Mouse (Mus musculus) kidney, embryonic 15.5 days (tissue): ENCODE measurements at regions not wholly inside any gene's neighbourhood (a gene's known extent, or its start where the extent isn't known, plus 50 kb on each side); places are given as distances from the start of the nearest gene placed in this dataset.

Experiments
- ATAC-seq: fragments of 200-750 bp; cut with Nextera tagmentation; replicated peaks from 2 replicates; pipeline ENCODE4 v1.8.0; 2017; ENCODE audit warnings: moderate TSS enrichment; ENCODE audit not compliant: low FRiP score
- H3K27ac ChIP-seq: fragments of 300-500 bp; sonication (generic); 2 replicates; pipeline ENCODE4 v1.5.1; 2015; ENCODE audit warnings: mild to moderate bottlenecking, inconsistent platforms
- H3K27me3 ChIP-seq: fragments of 300-500 bp; sonication (generic); 2 replicates; pipeline ENCODE4 v1.6.1; 2015; ENCODE audit warnings: inconsistent platforms
- H3K36me3 ChIP-seq: fragments of 300-500 bp; sonication (generic); 2 replicates; pipeline ENCODE4 v1.6.1; 2015; ENCODE audit warnings: inconsistent platforms
- H3K4me1 ChIP-seq: fragments of 300-500 bp; sonication (generic); 2 replicates; pipeline ENCODE4 v1.6.1; 2015; ENCODE audit warnings: inconsistent platforms
- H3K4me2 ChIP-seq: fragments of 300-500 bp; sonication (generic); 2 replicates; pipeline ENCODE4 v1.6.1; 2015; ENCODE audit warnings: moderate library complexity, mild to moderate bottlenecking, inconsistent platforms
- H3K4me3 ChIP-seq: fragments of 300-500 bp; sonication (generic); replicated peaks from 2 replicates; pipeline ENCODE4 v1.5.1; 2015; ENCODE audit warnings: mild to moderate bottlenecking, inconsistent platforms
- H3K9ac ChIP-seq: fragments of 300-500 bp; sonication (generic); 2 replicates; pipeline ENCODE4 v1.6.1; 2015; ENCODE audit warnings: mild to moderate bottlenecking, inconsistent platforms
- H3K9me3 ChIP-seq: fragments of 300-500 bp; sonication (generic); replicated peaks from 2 replicates; pipeline ENCODE4 v1.6.1; 2016; ENCODE audit warnings: inconsistent platforms
- whole genome bisulfite sequencing: fragments of 180-500 bp; shearing (Covaris S2); methylation state at CpG from one replicate; pipeline ENCODE4 v1.1.7; 2015; ENCODE audit warnings: mixed read lengths; 5-methylcytosine and 5-hydroxymethylcytosine counted together

GRCm38 (mm10) chr13:26205532-26206105 is 564.3 kb downstream of the Hdgfl1 start:
- H3K36me3 ChIP-seq = no peaks in the 10 kb centered on the region
- no peaks in the 10 kb centered on the region for H3K9me3 ChIP-seq
- no peak overlapping the region for H3K9ac ChIP-seq
- H3K4me3 ChIP-seq = no peak overlapping the region
- no peaks in the 10 kb centered on the region for H3K4me1 ChIP-seq
- no peak overlapping the region for H3K4me2 ChIP-seq
- no peak for ATAC-seq
- WGBS = 70% methylated on average over 1 of the region's 1 CpGs
- H3K27ac ChIP-seq = no peak overlapping the region
- no peaks in the 10 kb centered on the region for H3K27me3 ChIP-seq

- WGBS = 85% methylated on average over 4 of the region's 4 CpGs
These were observed 575.3 kb downstream of the Hdgfl1 start for GRCm38 (mm10) chr13:26194646-26195045.

DNA sequence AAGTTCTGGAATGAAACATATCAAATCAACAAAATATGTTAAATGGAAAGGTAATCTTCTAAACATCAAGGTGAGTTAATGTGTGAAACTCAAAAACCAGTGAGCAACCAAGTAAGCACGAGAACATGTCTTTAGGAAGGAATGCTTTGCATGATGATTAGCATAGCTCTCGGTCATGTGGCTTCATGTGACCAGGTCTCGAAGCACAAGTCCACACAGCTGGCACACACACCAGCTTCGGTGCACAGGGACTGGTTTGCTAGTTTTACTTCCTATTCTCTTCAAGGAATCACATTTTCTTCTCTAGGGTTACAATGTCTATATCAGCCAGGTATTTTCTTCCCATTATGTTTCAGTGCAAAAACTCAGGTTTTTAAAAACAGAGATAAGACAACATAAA is 586.1 kb downstream of the Hdgfl1 start:
- no peaks in the 10 kb centered on the region for H3K9me3 ChIP-seq
- H3K27ac ChIP-seq = no peak overlapping the region
- H3K9ac ChIP-seq = no peak overlapping the region
- no peak overlapping the region for H3K4me2 ChIP-seq
- no peaks in the 10 kb centered on the region for H3K36me3 ChIP-seq
- H3K27me3 ChIP-seq = no peaks in the 10 kb centered on the region
- ATAC-seq = no peak
- no peak overlapping the region for H3K4me3 ChIP-seq
- 94% methylated on average over 4 of the region's 4 CpGs for WGBS
- no peaks in the 10 kb centered on the region for H3K4me1 ChIP-seq

More at GRCm38 (mm10) chr13:26194646-26195045, 575.3 kb downstream of the Hdgfl1 start:
- Histone ChIP-seq H3K4me3 (no peak overlapping the region), H3K27ac (no peak overlapping the region), H3K4me1 (no peaks in the 10 kb centered on the region), H3K36me3 (no peaks in the 10 kb centered on the region), H3K27me3 (no peaks in the 10 kb centered on the region), H3K9me3 (no peaks in the 10 kb centered on the region), H3K9ac (no peak overlapping the region), H3K4me2 (no peak overlapping the region)
- ATAC-seq = no peak

DNA sequence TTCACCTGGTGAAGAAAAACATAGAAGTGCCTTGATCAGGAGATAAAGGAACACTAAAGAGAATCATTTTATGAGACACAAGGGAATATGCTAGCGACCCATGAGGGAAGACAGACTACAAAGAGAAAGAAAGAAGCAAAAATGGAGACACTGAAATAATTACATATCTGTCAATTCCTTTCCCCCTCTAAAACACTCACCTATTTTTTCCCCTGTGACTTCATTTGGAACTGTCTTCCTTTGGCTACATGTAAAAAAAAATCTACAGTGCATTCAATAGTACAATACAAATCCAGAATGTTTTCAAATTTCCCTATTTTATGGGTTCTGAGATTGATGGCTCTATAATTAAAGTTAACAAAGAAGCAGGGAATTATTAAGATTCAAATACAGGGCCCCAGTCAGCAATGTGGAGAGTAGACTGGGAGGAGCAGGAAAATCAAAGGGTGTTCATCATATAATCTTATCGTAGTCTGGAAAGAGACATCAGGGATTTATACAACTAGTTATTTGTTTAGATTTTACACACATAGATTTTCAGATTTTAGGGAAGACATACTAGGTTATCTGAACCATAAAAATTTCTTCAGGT is 598.0 kb downstream of the Hdgfl1 start:
- Histone ChIP-seq H3K9ac (no peak overlapping the region), H3K4me1 (no peaks in the 10 kb centered on the region), H3K9me3 (no peaks in the 10 kb centered on the region), H3K36me3 (no peaks in the 10 kb centered on the region), H3K27me3 (no peaks in the 10 kb centered on the region), H3K4me2 (no peak overlapping the region), H3K27ac (no peak overlapping the region), H3K4me3 (no peak overlapping the region)
- no peak for ATAC-seq
- 86% methylated on average over 2 of the region's 2 CpGs for WGBS

- Histone ChIP-seq H3K27me3 (no peaks in the 10 kb centered on the region), H3K9ac (no peak overlapping the region), H3K36me3 (no peaks in the 10 kb centered on the region), H3K4me2 (no peak overlapping the region), H3K9me3 (no peaks in the 10 kb centered on the region), H3K4me1 (no peaks in the 10 kb centered on the region), H3K4me3 (no peak overlapping the region), H3K27ac (no peak overlapping the region)
- ATAC-seq = no peak
- WGBS = 86% methylated on average over 2 of the region's 2 CpGs
These were observed 600.3 kb downstream of the Hdgfl1 start for GRCm38 (mm10) chr13:26169641-26170040.

DNA sequence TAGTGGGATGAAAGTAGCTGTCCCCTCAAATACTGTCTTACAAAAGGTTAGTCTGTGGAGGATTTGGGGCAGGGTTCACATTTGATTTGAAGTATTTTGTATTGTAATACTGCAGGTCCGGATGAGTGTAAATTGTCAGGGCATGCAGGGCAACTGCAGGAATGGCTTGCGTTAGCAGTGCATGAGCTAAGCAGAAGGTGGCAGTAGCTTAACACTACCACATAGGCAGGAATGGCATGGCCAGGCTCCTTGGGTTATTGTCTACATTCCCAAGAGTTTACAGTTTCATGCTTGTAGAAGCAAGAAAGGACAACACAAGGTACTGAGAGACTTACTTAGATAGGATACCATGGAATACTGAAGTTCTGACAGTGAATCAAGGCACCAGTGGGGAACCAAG is 611.3 kb downstream of the Hdgfl1 start:
- H3K9me3 ChIP-seq = no peaks in the 10 kb centered on the region
- no peak overlapping the region for H3K9ac ChIP-seq
- no peak for ATAC-seq
- no peaks in the 10 kb centered on the region for H3K27me3 ChIP-seq
- no peaks in the 10 kb centered on the region for H3K36me3 ChIP-seq
- WGBS = 78% methylated on average over 2 of the region's 2 CpGs
- no peak overlapping the region for H3K4me3 ChIP-seq
- H3K27ac ChIP-seq = no peak overlapping the region
- H3K4me2 ChIP-seq = no peak overlapping the region
- no peaks in the 10 kb centered on the region for H3K4me1 ChIP-seq

DNA sequence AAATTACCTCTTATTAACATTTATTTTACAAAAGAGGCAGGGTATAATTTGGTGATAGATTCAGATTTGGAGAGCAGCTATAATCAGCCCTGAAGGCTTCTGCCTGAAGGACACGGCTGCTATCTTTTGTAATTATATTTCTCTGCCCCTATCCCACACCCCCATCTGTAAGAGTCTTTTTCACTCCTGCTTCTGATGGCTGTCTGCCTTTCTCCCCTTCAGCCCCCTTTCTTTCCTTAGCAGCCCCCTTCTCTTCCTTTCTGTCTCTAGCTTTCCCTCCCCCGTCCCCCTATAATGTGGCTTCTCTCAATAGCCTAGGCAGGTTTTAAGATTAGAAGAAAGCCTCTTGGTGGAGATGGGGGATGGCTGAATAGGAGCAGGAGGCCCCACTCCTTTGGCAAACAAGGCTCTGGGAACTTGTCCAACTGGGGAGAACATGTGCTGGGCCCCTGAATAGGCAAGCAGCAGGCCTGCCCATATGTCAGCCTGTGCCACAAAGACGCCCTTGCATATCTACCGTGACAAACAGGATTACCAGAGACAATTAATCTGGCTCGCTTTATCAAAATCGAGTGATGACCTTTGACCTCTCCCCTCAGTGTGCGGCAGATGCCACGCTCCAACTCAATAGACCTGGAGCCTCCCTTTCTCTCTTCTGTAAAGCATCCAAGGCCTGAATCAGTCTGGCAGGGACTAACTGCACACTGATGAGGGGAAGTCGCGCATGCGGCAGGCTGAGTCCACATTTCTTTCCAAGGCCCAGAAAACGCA is 615.1 kb downstream of the Hdgfl1 start:
- 74% methylated on average over 12 of the region's 12 CpGs for WGBS
- no peak overlapping the region for H3K4me2 ChIP-seq
- H3K27ac ChIP-seq = no peak overlapping the region
- no peaks in the 10 kb centered on the region for H3K4me1 ChIP-seq
- H3K9ac ChIP-seq = no peak overlapping the region
- H3K4me3 ChIP-seq = no peak overlapping the region
- no peaks in the 10 kb centered on the region for H3K9me3 ChIP-seq
- H3K27me3 ChIP-seq = no peaks in the 10 kb centered on the region
- H3K36me3 ChIP-seq = no peaks in the 10 kb centered on the region
- no peak for ATAC-seq

DNA sequence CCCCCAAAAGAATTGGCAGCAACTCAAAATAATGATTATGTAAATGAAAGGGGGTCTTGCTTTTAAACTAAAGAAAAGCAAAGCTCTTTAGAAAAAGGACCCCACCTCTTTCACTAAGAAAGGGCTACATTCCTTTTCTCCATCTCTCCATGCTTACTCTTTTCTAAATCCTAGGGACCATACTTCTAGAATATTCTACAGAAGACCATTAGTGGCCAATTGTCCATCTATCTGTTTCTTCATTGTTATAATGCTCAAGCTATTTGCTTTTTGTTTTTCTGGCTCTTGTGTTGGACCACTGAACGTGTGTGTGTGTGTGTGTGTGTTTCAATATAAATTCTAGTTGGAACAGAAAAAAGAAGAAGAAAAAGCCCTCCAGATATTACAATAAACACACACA is 615.7 kb downstream of the Hdgfl1 start:
- Histone ChIP-seq H3K4me1 (no peaks in the 10 kb centered on the region), H3K4me2 (no peak overlapping the region), H3K9ac (no peak overlapping the region), H3K27ac (no peak overlapping the region), H3K36me3 (no peaks in the 10 kb centered on the region), H3K4me3 (no peak overlapping the region), H3K9me3 (no peaks in the 10 kb centered on the region), H3K27me3 (no peaks in the 10 kb centered on the region)
- WGBS = 79% methylated on average over 1 of the region's 1 CpGs
- no peak for ATAC-seq

- no peaks in the 10 kb centered on the region for H3K9me3 ChIP-seq
- H3K27me3 ChIP-seq = no peaks in the 10 kb centered on the region
- ATAC-seq = no peak
- no peak overlapping the region for H3K4me2 ChIP-seq
- no peak overlapping the region for H3K4me3 ChIP-seq
- H3K9ac ChIP-seq = no peak overlapping the region
- 89% methylated on average over 2 of the region's 2 CpGs for WGBS
- no peaks in the 10 kb centered on the region for H3K4me1 ChIP-seq
- H3K36me3 ChIP-seq = no peaks in the 10 kb centered on the region
- H3K27ac ChIP-seq = no peak overlapping the region
These were observed 616.9 kb downstream of the Hdgfl1 start for GRCm38 (mm10) chr13:26153093-26153492.

DNA sequence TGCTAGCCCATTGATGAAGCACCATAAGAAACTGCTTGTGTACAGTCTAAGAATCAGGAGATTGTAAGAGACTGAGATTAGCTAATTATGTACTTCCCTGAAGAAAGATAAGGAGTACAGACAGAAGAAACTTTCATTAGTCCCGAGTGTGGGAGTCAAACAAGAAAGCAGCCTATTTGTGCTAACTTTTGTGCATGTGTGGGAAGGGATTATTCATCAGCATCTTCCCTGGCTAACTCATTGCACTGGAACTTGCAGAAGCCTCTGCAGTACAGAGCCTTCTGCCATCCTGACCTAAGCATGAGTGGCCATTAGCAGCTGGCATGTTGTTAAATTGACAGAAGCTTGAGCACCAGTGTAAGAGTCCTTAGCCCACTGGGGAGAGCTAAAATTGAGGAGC is 619.5 kb downstream of the Hdgfl1 start:
- no peak overlapping the region for H3K27ac ChIP-seq

DNA sequence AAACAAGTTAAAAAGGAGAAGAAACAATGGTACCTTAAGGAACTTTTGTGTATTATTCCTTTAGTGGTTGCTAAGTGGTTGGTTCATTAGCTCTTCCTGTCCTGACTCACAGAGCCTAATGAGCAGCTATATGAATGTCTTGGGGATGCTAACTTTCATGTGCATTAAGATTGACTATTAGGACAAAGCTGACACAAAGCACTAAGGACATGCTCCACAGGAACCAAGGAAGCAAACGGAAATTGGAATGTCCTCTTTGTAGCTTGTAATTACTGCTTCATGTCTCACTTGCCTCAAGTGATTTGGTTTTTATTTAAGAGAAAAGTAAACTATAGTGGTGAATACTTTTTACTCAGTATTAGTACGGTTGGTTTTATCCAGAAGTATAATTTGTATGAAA is 627.2 kb downstream of the Hdgfl1 start:
- Histone ChIP-seq H3K4me2 (no peak overlapping the region), H3K4me1 (no peaks in the 10 kb centered on the region), H3K4me3 (no peak overlapping the region), H3K9ac (no peak overlapping the region), H3K36me3 (no peaks in the 10 kb centered on the region), H3K27ac (no peak overlapping the region), H3K9me3 (no peaks in the 10 kb centered on the region), H3K27me3 (no peaks in the 10 kb centered on the region)
- WGBS = 89% methylated on average over 2 of the region's 2 CpGs
- no peak for ATAC-seq

More for the DNA sequence above, 619.5 kb downstream of the Hdgfl1 start:
- H3K4me2 ChIP-seq = no peak overlapping the region
- H3K9me3 ChIP-seq = no peaks in the 10 kb centered on the region
- no peaks in the 10 kb centered on the region for H3K4me1 ChIP-seq
- no peak overlapping the region for H3K9ac ChIP-seq
- no peak overlapping the region for H3K4me3 ChIP-seq
- H3K27me3 ChIP-seq = no peaks in the 10 kb centered on the region
- WGBS = 55% methylated on average over 1 of the region's 1 CpGs
- H3K36me3 ChIP-seq = no peaks in the 10 kb centered on the region
- ATAC-seq = no peak

DNA sequence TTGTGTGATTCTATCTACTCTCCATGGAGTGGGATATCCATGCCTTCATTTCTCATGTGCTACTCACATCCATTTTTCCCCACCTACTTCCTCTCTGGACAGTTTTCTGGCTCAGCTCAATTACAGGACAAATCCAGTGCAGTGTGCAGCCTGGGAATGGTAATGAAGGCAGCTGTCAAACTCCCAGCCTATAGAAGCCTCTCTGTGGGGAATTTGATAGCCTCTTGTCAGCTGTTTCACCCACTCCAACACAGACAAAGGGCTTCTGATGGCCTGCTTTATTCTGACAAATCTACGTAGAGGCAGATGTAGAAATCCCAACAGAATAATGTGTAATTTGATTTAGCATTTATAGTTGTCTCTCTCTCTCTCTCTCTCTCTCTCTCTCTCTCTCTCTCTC is 650.6 kb downstream of the Hdgfl1 start:
- no peaks in the 10 kb centered on the region for H3K27me3 ChIP-seq
- no peak overlapping the region for H3K27ac ChIP-seq
- no peak overlapping the region for H3K9ac ChIP-seq
- 52% methylated on average over 1 of the region's 1 CpGs for WGBS
- H3K4me3 ChIP-seq = no peak overlapping the region
- no peaks in the 10 kb centered on the region for H3K4me1 ChIP-seq
- no peaks in the 10 kb centered on the region for H3K9me3 ChIP-seq
- no peaks in the 10 kb centered on the region for H3K36me3 ChIP-seq
- ATAC-seq = no peak
- H3K4me2 ChIP-seq = no peak overlapping the region
